Mouse (Mus musculus): ENCODE results near the gene Gm266.

- TF ChIP-seq CTCF (IDR thresholded peaks at IDR 0.05; ENCODE audit: low read depth, low read length): no peak
- TF ChIP-seq POLR2A (IDR thresholded peaks at IDR 0.05; ENCODE audit: borderline replicate concordance, low read depth, low read length): no peak
These were observed 38.3 kb downstream of the Gm266 start for GRCm38 (mm10) chr12:111447350-111447749.

All from bone marrow macrophage, adult 2 months (primary cell).